8 mouse cellular contexts compared by ENCODE assay signal in the genomic region with DNA sequence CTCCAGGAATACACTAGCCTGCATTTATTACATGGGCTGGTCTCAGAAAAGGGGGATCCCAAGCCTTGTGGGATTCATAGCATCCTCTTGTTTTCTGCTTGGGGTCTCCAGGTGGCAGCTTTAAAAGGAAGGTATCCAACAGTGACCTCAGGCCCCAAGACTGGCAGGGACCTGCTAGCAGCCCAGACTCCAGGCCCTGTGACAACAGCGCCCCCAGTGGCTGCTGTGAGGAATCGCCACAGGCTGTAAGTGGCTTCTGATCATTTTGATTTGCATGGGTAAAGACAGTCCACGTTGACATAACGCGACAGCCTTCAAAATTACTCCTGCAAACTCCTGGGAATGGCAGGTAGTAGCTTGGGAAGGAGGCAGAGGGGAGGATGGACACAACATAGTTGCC. TPM values are rescaled to one million over a fixed set of nuclear protein-coding genes. Genes with fewer than 3 reads are reported as not detected.
DNase-seq lines count a peak whose midpoint lies in the region; ATAC-seq lines count a peak whose summit lies in the region.

No protein-coding gene starts in this region.

- 30% methylated on average over 5 of the region's 5 CpGs for WGBS in intestine, embryonic 16.5 days

- no peak overlapping the region for H3K27ac ChIP-seq in intestine, embryonic 16.5 days (ENCODE audit: low read length)

- H3K9me3 ChIP-seq in intestine, embryonic 16.5 days (ENCODE audit: control insufficient read depth, low read length): no peaks in the 10 kb centered on the region

- no peak overlapping the region for H3K9ac ChIP-seq in intestine, embryonic 16.5 days (ENCODE audit: low read depth, low read length)

- H3K4me2 ChIP-seq in intestine, embryonic 16.5 days (ENCODE audit: low read depth, low read length): no peak overlapping the region

- H3K4me3 ChIP-seq in intestine, embryonic 16.5 days (ENCODE audit: low read length): no peak overlapping the region

- 0 out of 2 replicates have a peak, but pooled peaks have one; percentile 47 for ATAC-seq in erythroid progenitor cell, adult 5-6 weeks (replicated peaks; ENCODE audit: low FRiP score, poor library complexity, severe bottlenecking)
- peak; percentile 62; the same call in 1 of the 2 replicates for ATAC-seq in intestine, embryonic 16.5 days
- ATAC-seq in megakaryocyte, adult 5-6 weeks (ENCODE audit: poor library complexity, severe bottlenecking): peak; percentile 57

- H3K36me3 ChIP-seq in intestine, embryonic 16.5 days (ENCODE audit: control insufficient read depth, insufficient read depth, low read length): peaks cover 25% of the 10 kb centered on the region

- H3K27me3 ChIP-seq in intestine, embryonic 16.5 days (replicated peaks; ENCODE audit: control insufficient read depth, insufficient read depth, low read length): no peaks in the 10 kb centered on the region

- no peaks in the 10 kb centered on the region for H3K4me1 ChIP-seq in intestine, embryonic 16.5 days (ENCODE audit: control insufficient read depth, insufficient read depth, low read length)

- DNase-seq in layer of hippocampus, adult 11-12 months (ENCODE audit: low spot score): peak; percentile 36
- no peak for DNase-seq in layer of hippocampus, adult 9-10 months (ENCODE audit: low spot score)
- DNase-seq in ES-CJ7 (ENCODE audit: low read depth, low spot score): peak; percentile 70
- peak; percentile 25 for DNase-seq in c-Kit-negative CD71-positive TER-119-positive erythroid progenitor cells, embryonic 14.5 days (ENCODE audit: low read depth, low spot score)
- peak; percentile 36 to 84 for DNase-seq in spleen, postnatal 4 days (ENCODE audit: low spot score in 2 of 2)

RNA-seq across cellular contexts. Expression of a gene that starts 16.8 kb away (rescaled TPM):
- total RNA-seq in erythroid progenitor cell, adult 5-6 weeks (2015; ENCODE audit: low replicate concordance): 0.72 TPM in 1 of 2 replicates, not detected in the other
- not detected in 2 replicates for total RNA-seq in erythroid progenitor cell, adult 5-6 weeks (2017; ENCODE audit: low replicate concordance)
- 17.4 and 17.9 TPM in 2 replicates for polyA plus RNA-seq in intestine, embryonic 16.5 days (2015; fragmentation: Nextera tagmentation; extraction: Ambion mirVana)
- 0.20 and 0.32 TPM in 2 replicates for total RNA-seq in megakaryocyte, adult 5-6 weeks (2015)
- 0.99 TPM in 1 of 2 replicates, not detected in the other for total RNA-seq in megakaryocyte, adult 5-6 weeks (2017)

RNA-seq across cellular contexts. Expression of a gene that starts 20.0 kb away (rescaled TPM):
- not detected in 2 replicates for total RNA-seq in erythroid progenitor cell, adult 5-6 weeks (2015; ENCODE audit: low replicate concordance)
- not detected in 2 replicates for total RNA-seq in erythroid progenitor cell, adult 5-6 weeks (2017; ENCODE audit: low replicate concordance)
- polyA plus RNA-seq in intestine, embryonic 16.5 days (2015; fragmentation: Nextera tagmentation; extraction: Ambion mirVana): not detected in 2 replicates
- total RNA-seq in megakaryocyte, adult 5-6 weeks (2015): not detected in 2 replicates
- not detected in 2 replicates for total RNA-seq in megakaryocyte, adult 5-6 weeks (2017)

RNA-seq across cellular contexts. Expression of a gene that starts 42.3 kb away (rescaled TPM):
- total RNA-seq in erythroid progenitor cell, adult 5-6 weeks (2015; ENCODE audit: low replicate concordance): 2.9 TPM in 1 of 2 replicates, not detected in the other
- 2.0 TPM in 1 of 2 replicates, not detected in the other for total RNA-seq in erythroid progenitor cell, adult 5-6 weeks (2017; ENCODE audit: low replicate concordance)
- 30.3 and 31.4 TPM in 2 replicates for polyA plus RNA-seq in intestine, embryonic 16.5 days (2015; fragmentation: Nextera tagmentation; extraction: Ambion mirVana)
- total RNA-seq in megakaryocyte, adult 5-6 weeks (2015): 6.7 and 7.9 TPM in 2 replicates
- total RNA-seq in megakaryocyte, adult 5-6 weeks (2017): 2.4 and 3.3 TPM in 2 replicates

RNA-seq across cellular contexts. Expression of a gene that starts 49.6 kb away (rescaled TPM):
- 45.3 and 65.2 TPM in 2 replicates for total RNA-seq in erythroid progenitor cell, adult 5-6 weeks (2015; ENCODE audit: low replicate concordance)
- 82.9 and 267 TPM in 2 replicates for total RNA-seq in erythroid progenitor cell, adult 5-6 weeks (2017; ENCODE audit: low replicate concordance)
- 73.6 and 94.9 TPM in 2 replicates for polyA plus RNA-seq in intestine, embryonic 16.5 days (2015; fragmentation: Nextera tagmentation; extraction: Ambion mirVana)
- total RNA-seq in megakaryocyte, adult 5-6 weeks (2015): 20.1 and 22.7 TPM in 2 replicates
- total RNA-seq in megakaryocyte, adult 5-6 weeks (2017): 32.9 and 42.3 TPM in 2 replicates

RNA-seq across cellular contexts. Expression of a gene that starts 57.9 kb away (rescaled TPM):
- 7.2 and 7.5 TPM in 2 replicates for total RNA-seq in erythroid progenitor cell, adult 5-6 weeks (2015; ENCODE audit: low replicate concordance)
- 3.0 and 5.4 TPM in 2 replicates for total RNA-seq in erythroid progenitor cell, adult 5-6 weeks (2017; ENCODE audit: low replicate concordance)
- polyA plus RNA-seq in intestine, embryonic 16.5 days (2015; fragmentation: Nextera tagmentation; extraction: Ambion mirVana): 8.2 and 8.4 TPM in 2 replicates
- 43.8 and 45.0 TPM in 2 replicates for total RNA-seq in megakaryocyte, adult 5-6 weeks (2015)
- 38.4 and 45.7 TPM in 2 replicates for total RNA-seq in megakaryocyte, adult 5-6 weeks (2017)
